Mouse (Mus musculus) midbrain, embryonic 14.5 days (tissue): ENCODE results near the gene Grb10. TPM values are rescaled to one million over a fixed set of nuclear protein-coding genes. Genes with fewer than 3 reads are reported as not detected.

ENCODE experiments used
- ATAC-seq: fragments of 200-750 bp; cut with Nextera tagmentation; 2 replicates; pipeline ENCODE4 v1.8.0; 2017; ENCODE audit warnings: moderate number of reproducible peaks, moderate library complexity; ENCODE audit not compliant: low FRiP score, low TSS enrichment
- DNase-seq: peaks from one replicate; pipeline ENCODE4 v3.0.0-alpha.2; 2015
- H3K27ac ChIP-seq: fragments of 300-500 bp; sonication (generic); replicated peaks from 2 replicates; pipeline ENCODE4 v1.5.1; 2014; ENCODE audit warnings: mild to moderate bottlenecking, low read depth, low read length, moderate library complexity
- H3K27me3 ChIP-seq: fragments of 300-500 bp; sonication (generic); 2 replicates; pipeline ENCODE4 v1.6.1; 2014; ENCODE audit warnings: low read length, control low read depth, mixed read lengths; ENCODE audit not compliant: control insufficient read depth, insufficient read depth
- H3K36me3 ChIP-seq: fragments of 300-500 bp; sonication (generic); 2 replicates; pipeline ENCODE4 v1.6.1; 2014; ENCODE audit warnings: low read length, control low read depth; ENCODE audit not compliant: control insufficient read depth, insufficient read depth
- H3K4me1 ChIP-seq: fragments of 300-500 bp; sonication (generic); 2 replicates; pipeline ENCODE4 v1.6.1; 2014; ENCODE audit warnings: mild to moderate bottlenecking, antibody characterized with exemption, low read length, control low read depth; ENCODE audit not compliant: control insufficient read depth, insufficient read depth
- H3K4me2 ChIP-seq: fragments of 300-500 bp; sonication (generic); 2 replicates; pipeline ENCODE4 v1.6.1; 2014; ENCODE audit warnings: mild to moderate bottlenecking, low read length, moderate library complexity
- H3K4me3 ChIP-seq: fragments of 300-500 bp; sonication (generic); replicated peaks from 2 replicates; pipeline ENCODE4 v1.5.1; 2014; ENCODE audit warnings: low read depth, low read length
- H3K9ac ChIP-seq: fragments of 300-500 bp; sonication (generic); replicated peaks from 2 replicates; pipeline ENCODE4 v1.6.1; 2014; ENCODE audit warnings: mild to moderate bottlenecking, low read length, moderate library complexity
- H3K9me3 ChIP-seq: fragments of 300-500 bp; sonication (generic); 2 replicates; pipeline ENCODE4 v1.6.1; 2016; ENCODE audit warnings: low read length, control low read depth, mixed read lengths; ENCODE audit not compliant: control insufficient read depth
- WGBS: fragments of 180-500 bp; shearing (Covaris S2); extraction: QIAGEN DNeasy Blood & Tissue Kit; methylation state at CpG from one replicate; pipeline ENCODE4 v1.1.7; 2014; 5-methylcytosine and 5-hydroxymethylcytosine counted together
- polyA plus RNA-seq: library from polyadenylated mRNA; unstranded; fragments of >200 nt; fragmentation: Nextera tagmentation; extraction: Ambion mirVana; gene quantifications from 2 replicates; pipeline ENCODE4 v1.2.1, GENCODE M21; 2014

Grb10 gene
- polyA plus RNA-seq: 45.1 and 51.0 TPM in 2 replicates

DNA sequence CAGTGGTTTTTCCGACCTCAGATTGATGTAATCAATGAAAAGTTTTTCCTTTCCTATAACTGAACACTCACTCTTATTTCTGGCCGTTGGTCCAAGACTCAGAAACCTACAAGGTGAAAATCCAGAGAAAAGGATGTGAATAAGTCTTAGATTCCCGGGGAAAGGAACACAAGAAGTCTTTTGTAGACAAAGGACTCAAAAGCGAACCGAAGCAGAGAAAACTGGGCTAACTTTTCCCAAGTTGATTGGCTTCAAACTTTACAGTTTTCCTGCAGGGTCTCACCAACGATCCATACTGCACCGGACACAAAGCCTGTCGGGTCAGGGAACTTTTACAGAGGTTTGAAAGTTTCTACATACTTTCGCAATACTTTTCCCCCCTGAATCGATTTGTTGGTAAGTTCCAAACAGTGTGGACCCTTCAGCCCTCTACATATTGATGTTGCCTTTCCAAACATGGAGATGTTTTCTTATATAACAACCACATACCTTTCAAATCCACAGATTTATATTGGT, at the start of gene Grb10:
Gene Grb10, minus strand, starts transcription at position 214 of the 516 bp plus-strand sequence.
- no peak for ATAC-seq
- H3K27ac ChIP-seq: 0 out of 2 replicates have a peak within 1 kb of the TSS, but pooled peaks have one; percentile 49
- H3K4me2 ChIP-seq: peak within 1 kb of the TSS; percentile 58
- DNase-seq: no peak
- 18% methylated on average over 10 of the region's 10 CpGs for WGBS
- H3K4me1 ChIP-seq: no peaks in the 10 kb centered on the region
- peak within 1 kb of the TSS; percentile 47 for H3K4me3 ChIP-seq
- no peaks in the 10 kb centered on the region for H3K9me3 ChIP-seq
- H3K27me3 ChIP-seq: peaks cover 82% of the 10 kb centered on the region
- peak within 1 kb of the TSS; percentile 57 for H3K9ac ChIP-seq
- no peaks in the 10 kb centered on the region for H3K36me3 ChIP-seq

DNA sequence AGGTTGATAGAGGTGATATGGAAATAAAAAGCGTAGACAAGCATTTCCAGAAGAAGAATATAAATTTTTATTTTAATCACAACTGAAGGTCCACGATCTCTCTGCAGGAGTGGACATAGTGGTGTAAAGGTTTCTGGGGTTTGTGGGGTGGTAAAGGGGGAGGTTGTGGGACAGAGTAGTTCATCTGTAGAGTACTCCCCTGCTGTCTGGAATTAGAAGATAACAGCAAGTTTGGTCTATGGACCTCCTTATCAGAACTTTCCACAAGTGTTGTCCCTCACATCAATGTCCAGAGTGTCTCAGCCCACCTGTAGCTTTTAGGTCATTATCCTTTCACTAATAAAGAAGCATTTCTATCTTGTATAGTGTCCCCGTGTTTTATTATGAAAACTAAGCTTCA, 43.2 kb upstream of the Grb10 start:
- Histone ChIP-seq H3K4me1 (no peaks in the 10 kb centered on the region), H3K9ac (no peak overlapping the region), H3K4me2 (no peak overlapping the region), H3K9me3 (peaks cover 8% of the 10 kb centered on the region; the same call in 1 of the 2 replicates), H3K27ac (no peak overlapping the region), H3K36me3 (no peaks in the 10 kb centered on the region), H3K27me3 (no peaks in the 10 kb centered on the region), H3K4me3 (no peak overlapping the region)
- WGBS: 93% methylated on average over 3 of the region's 3 CpGs
- ATAC-seq (no peak), DNase-seq (no peak)

DNA sequence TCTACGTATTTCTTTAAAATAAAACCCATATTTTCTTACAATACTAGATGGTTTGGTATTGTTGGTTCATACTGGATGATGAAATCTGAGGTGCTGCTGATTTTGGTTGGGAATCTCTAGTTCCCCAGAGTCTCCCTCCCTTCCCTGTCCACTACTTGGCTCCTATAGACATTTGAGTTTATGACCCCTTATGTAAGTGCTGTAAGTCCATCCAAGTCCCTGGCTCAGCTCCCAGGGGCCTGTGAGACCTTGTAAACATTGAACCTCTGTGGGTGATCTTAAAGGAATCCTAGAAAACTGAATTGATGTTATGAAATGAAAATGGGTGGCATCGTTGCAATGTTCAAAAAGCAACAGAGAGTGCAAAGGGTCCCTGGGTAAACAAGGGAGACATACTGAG, 40.7 kb upstream of the Grb10 start:
- H3K9me3 ChIP-seq: peaks cover 8% of the 10 kb centered on the region; the same call in 1 of the 2 replicates
- DNase-seq (no peak), ATAC-seq (no peak)
- no peak overlapping the region for H3K4me3 ChIP-seq
- no peak overlapping the region for H3K4me2 ChIP-seq
- H3K27me3 ChIP-seq: no peaks in the 10 kb centered on the region
- no peak overlapping the region for H3K9ac ChIP-seq
- H3K27ac ChIP-seq: no peak overlapping the region
- WGBS: 78% methylated on average over 2 of the region's 2 CpGs
- no peaks in the 10 kb centered on the region for H3K36me3 ChIP-seq
- no peaks in the 10 kb centered on the region for H3K4me1 ChIP-seq

DNA sequence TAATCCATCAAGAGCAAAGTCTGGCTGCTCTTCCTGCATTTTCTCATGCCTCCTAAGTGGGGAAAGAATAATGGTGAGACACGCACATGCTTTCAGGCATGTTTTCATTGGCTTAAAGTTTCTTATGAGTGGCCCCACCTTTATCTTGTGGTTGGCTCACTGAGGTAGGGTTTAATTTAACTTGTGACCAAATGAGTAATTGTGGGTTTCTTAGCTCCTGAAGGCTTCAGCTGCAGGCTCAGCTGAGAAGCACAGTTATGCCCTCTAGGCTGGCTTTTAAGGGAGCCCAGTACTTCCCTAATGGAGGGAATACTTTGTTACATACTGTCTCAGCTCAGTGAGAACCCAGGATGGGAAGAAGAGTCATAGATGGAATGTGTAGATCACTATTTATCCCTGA, 37.0 kb upstream of the Grb10 start:
- Histone ChIP-seq H3K4me1 (no peaks in the 10 kb centered on the region), H3K27me3 (no peaks in the 10 kb centered on the region), H3K9ac (no peak overlapping the region), H3K4me3 (no peak overlapping the region), H3K4me2 (no peak overlapping the region), H3K36me3 (no peaks in the 10 kb centered on the region), H3K9me3 (no peaks in the 10 kb centered on the region), H3K27ac (no peak overlapping the region)
- ATAC-seq (no peak), DNase-seq (no peak)
- WGBS: 93% methylated on average over 1 of the region's 1 CpGs

DNA sequence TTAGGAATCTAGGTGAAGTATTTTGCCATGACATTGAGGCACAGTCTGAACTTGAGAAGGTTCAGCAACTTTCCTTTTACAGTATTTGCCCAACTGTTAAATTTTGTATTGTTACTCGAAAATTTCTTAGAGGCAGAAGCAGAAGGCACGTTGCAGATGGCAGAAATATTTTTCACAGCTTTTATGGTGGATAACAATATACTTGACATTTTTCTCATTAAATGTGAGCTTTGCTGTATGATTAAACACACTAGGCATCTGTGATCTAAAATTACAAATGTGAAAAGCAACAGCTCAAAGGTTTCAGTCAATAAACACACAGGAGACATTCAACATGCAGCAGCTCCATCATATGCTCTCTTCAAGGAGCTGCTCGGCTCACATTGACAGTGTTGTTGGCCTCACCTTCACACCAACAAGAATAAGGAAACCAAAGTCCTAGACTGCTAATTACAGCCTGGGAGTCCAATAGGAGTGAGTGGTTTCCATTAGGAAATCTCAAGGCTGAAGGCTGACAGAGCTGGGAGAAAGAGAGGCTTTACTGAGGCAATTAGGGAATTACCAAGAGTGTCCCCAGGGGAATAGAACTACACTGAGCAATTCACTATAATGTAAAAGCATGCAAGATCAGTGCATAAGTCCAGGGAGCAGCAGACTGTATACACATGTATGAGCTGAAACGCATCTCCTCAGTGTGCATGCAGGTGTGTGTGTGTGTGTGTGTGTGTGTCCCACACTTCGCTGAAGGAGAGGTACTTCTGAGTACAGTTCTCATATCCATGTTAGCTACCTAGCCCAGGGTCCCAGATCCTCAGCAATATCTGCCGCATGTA, 35.1 kb upstream of the Grb10 start:
- no peaks in the 10 kb centered on the region for H3K4me1 ChIP-seq
- no peaks in the 10 kb centered on the region for H3K27me3 ChIP-seq
- H3K4me3 ChIP-seq: no peak overlapping the region
- ATAC-seq (no peak), DNase-seq (no peak)
- no peak overlapping the region for H3K27ac ChIP-seq
- no peak overlapping the region for H3K4me2 ChIP-seq
- whole genome bisulfite sequencing: 84% methylated on average over 6 of the region's 6 CpGs
- H3K36me3 ChIP-seq: no peaks in the 10 kb centered on the region
- H3K9me3 ChIP-seq: no peaks in the 10 kb centered on the region
- no peak overlapping the region for H3K9ac ChIP-seq

DNA sequence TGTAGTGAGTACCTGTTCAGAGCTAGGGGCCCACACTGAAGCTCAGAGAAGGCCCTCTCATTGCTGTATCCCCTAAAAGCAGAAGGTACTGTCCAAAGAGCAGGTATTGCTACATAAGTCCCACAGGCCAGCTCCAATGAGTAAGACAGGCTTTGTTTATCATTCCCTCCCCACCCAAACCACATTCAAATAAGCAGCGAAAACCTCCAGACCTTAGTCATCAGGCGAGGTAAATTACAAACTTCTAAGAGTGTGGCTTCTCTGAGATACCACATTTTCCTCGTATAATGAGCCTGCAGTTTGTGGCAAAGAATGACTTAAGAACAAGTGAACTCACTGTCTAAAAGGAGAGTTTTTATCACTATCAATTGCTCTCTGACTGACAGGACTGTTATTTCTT, 33.8 kb upstream of the Grb10 start:
- Histone ChIP-seq H3K27me3 (no peaks in the 10 kb centered on the region), H3K27ac (no peak overlapping the region)
- 91% methylated on average over 3 of the region's 3 CpGs for WGBS

DNA sequence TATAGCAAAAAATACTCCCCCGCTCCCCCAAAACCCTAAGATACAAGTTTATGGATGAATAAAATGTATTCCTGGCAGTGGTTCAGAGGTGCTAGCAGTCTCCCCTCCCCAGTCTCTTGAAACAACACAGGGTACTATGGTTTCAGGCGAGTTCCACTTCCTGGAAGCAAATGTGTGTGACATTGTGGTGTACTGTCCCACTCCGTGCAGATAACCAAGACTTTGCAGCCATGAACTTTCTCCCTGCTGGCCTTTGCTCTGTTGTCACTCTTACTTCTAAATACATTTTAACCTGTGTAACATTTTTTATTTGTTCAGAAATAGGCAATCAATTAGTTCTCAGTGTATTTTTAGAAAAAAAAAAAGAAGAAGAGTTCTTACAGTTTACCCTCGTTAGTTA, 20.5 kb upstream of the Grb10 start:
- H3K4me2 ChIP-seq: no peak overlapping the region
- WGBS: 89% methylated on average over 4 of the region's 4 CpGs
- no peaks in the 10 kb centered on the region for H3K4me1 ChIP-seq
- no peak overlapping the region for H3K4me3 ChIP-seq
- H3K9me3 ChIP-seq: no peaks in the 10 kb centered on the region
- H3K27ac ChIP-seq: no peak overlapping the region
- H3K9ac ChIP-seq: no peak overlapping the region
- no peaks in the 10 kb centered on the region for H3K27me3 ChIP-seq
- ATAC-seq: no peak
- no peak for DNase-seq
- H3K36me3 ChIP-seq: no peaks in the 10 kb centered on the region

More for the DNA sequence above, 33.8 kb upstream of the Grb10 start:
- Histone ChIP-seq H3K4me2 (no peak overlapping the region), H3K9me3 (no peaks in the 10 kb centered on the region), H3K36me3 (no peaks in the 10 kb centered on the region), H3K4me3 (no peak overlapping the region), H3K4me1 (no peaks in the 10 kb centered on the region), H3K9ac (no peak overlapping the region)
- DNase-seq (no peak), ATAC-seq (no peak)

DNA sequence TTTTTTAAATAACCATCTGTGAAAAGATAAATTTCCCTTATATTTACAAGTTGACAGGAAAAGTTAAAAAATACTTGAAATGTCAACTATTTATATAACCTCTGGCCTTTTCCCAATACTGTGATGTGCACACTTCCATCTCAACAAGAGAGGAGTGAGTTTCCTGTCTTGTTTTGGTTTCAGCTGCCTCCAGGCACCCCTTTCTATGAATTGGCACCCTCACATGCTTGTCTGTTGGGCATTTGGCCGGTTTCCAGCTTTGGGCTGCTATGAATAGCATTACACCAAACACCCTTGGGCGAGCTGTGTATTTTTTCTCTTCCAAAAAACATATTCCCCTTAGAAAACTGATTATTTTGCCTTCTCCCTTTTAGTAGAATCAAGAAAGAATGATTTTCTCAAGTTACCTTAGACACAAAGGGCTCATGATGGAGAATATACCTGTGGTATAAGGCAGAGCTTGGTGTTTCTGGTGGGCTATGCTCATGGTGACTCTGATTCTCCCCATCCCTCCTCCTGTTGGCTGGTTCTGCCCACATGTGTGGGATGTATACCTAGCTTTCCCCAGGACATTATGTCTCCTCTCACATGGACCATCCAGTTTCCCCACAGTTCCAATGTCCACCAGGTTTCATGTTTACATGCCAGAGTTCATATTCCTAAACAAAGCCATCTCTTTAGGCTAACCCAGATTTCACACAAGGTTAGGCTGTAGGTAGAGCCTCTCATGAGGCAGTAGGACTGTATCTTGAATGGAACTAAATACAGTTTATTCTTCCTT, 10.3 kb upstream of the Grb10 start:
- no peaks in the 10 kb centered on the region for H3K9me3 ChIP-seq
- WGBS: 65% methylated on average over 2 of the region's 2 CpGs
- no peak overlapping the region for H3K4me2 ChIP-seq
- no peak overlapping the region for H3K4me3 ChIP-seq
- no peaks in the 10 kb centered on the region for H3K27me3 ChIP-seq
- DNase-seq (no peak), ATAC-seq (no peak)
- H3K4me1 ChIP-seq: no peaks in the 10 kb centered on the region
- H3K9ac ChIP-seq: no peak overlapping the region
- H3K36me3 ChIP-seq: no peaks in the 10 kb centered on the region
- H3K27ac ChIP-seq: no peak overlapping the region
